Mouse (Mus musculus) bone marrow macrophage, adult 2 months (primary cell): ENCODE measurements at regions not wholly inside any gene's neighbourhood (a gene's known extent, or its start where the extent isn't known, plus 50 kb on each side); places are given as distances from the start of the nearest gene placed in this dataset.

Experiments used
- H3K27ac ChIP-seq: 2 replicates; pipeline ENCODE4 v1.5.1; 2012; ENCODE audit warnings: low read depth, low read length; ENCODE audit not compliant: insufficient read depth
- H3K4me1 ChIP-seq: 2 replicates; pipeline ENCODE4 v1.6.1; 2012; ENCODE audit warnings: low read length; ENCODE audit not compliant: control insufficient read depth, insufficient read depth
- H3K4me3 ChIP-seq: 2 replicates; pipeline ENCODE4 v1.5.1; 2012; ENCODE audit warnings: mild to moderate bottlenecking, low read length, moderate library complexity; ENCODE audit not compliant: insufficient read depth
- CTCF ChIP-seq: IDR thresholded peaks from 2 replicates; pipeline ENCODE4 v1.5.1; 2012; ENCODE audit warnings: low read depth, mild to moderate bottlenecking, low read length, moderate library complexity
- POLR2A ChIP-seq: IDR thresholded peaks from 2 replicates; pipeline ENCODE4 v1.6.1; 2012; ENCODE audit warnings: mild to moderate bottlenecking, low read depth, low read length, borderline replicate concordance

- H3K4me3 ChIP-seq: no peak overlapping the region
- no peaks in the 10 kb centered on the region for H3K4me1 ChIP-seq
- TF ChIP-seq CTCF: no peak
- TF ChIP-seq POLR2A: no peak
- no peak overlapping the region for H3K27ac ChIP-seq
Observed at GRCm38 (mm10) chr10:117506252-117506992, 122.9 kb upstream of the Cpm start.

GRCm38 (mm10) chr10:117505529-117505928 lies 123.8 kb upstream of the Cpm start:
- TF ChIP-seq POLR2A (no peak), CTCF (no peak)

GRCm38 (mm10) chr10:117505057-117505456 lies 124.2 kb upstream of the Cpm start:
- TF ChIP-seq CTCF (no peak), POLR2A (no peak)
- H3K4me1 ChIP-seq: no peaks in the 10 kb centered on the region
- no peak overlapping the region for H3K27ac ChIP-seq
- no peak overlapping the region for H3K4me3 ChIP-seq

More at GRCm38 (mm10) chr10:117505529-117505928, 123.8 kb upstream of the Cpm start:
- H3K4me1 ChIP-seq: no peaks in the 10 kb centered on the region
- H3K4me3 ChIP-seq: no peak overlapping the region
- no peak overlapping the region for H3K27ac ChIP-seq

GRCm38 (mm10) chr10:117504267-117504902 lies 124.6 kb upstream of the Cpsf6 start:
- TF ChIP-seq CTCF (no peak), POLR2A (no peak)
- H3K27ac ChIP-seq: no peak overlapping the region
- H3K4me3 ChIP-seq: no peak overlapping the region

DNA sequence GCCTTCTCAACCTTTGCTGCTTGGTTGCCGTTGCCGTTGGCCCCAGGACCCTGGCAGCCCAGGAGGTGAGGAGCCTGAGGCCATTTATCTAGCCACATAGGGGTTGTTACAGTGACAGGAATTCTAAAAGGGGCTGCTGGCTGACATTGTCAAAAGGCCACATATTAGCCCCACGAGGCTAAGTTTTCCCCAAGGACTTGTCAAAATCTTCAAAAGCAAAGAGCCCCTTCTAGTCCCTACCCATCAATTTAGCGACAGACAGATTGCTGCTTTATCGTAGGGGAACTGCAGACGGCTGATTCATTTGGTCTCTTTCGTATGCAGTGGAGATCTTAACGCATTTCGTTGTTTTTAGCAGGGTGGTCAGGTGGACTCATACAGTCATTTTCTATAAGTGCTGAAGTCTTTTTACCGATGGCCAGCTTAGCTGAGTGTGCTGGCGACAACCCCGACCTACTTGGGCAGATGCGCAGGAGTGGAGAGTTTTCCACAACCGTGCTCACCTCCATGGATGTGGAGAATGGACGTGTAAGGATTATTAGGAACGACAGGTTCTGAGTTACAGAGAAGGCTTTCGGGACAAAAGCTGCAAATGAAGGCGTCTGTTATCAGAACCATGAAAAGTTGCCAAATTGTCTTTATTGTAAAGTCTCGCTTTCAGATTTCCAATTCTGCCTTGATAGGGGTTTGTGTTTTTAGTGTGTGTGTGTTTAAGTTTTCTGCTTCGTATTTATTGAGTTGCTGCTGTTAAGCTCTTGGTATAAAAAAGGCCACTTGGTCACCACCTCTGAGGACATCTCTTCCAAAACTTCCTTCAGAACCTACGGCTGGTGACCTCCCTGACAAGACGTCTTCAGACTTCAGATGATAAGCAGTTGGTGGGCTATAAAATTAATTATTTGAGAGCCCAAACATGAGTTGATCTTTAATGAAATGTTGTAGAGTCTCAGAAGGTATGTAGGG lies 123.7 kb upstream of the Cpsf6 start:
- H3K4me3 ChIP-seq: no peak overlapping the region
- no peak for TF ChIP-seq POLR2A
- no peak for TF ChIP-seq CTCF
- no peak overlapping the region for H3K27ac ChIP-seq
- H3K4me1 ChIP-seq: no peaks in the 10 kb centered on the region

More at GRCm38 (mm10) chr10:117504267-117504902, 124.6 kb upstream of the Cpsf6 start:
- no peaks in the 10 kb centered on the region for H3K4me1 ChIP-seq

- Histone ChIP-seq H3K4me1 (no peaks in the 10 kb centered on the region), H3K4me3 (no peak overlapping the region), H3K27ac (no peak overlapping the region)
- TF ChIP-seq POLR2A: no peak
- TF ChIP-seq CTCF: no peak
Observed at GRCm38 (mm10) chr10:117502731-117503130, 122.9 kb upstream of the Cpsf6 start.

DNA sequence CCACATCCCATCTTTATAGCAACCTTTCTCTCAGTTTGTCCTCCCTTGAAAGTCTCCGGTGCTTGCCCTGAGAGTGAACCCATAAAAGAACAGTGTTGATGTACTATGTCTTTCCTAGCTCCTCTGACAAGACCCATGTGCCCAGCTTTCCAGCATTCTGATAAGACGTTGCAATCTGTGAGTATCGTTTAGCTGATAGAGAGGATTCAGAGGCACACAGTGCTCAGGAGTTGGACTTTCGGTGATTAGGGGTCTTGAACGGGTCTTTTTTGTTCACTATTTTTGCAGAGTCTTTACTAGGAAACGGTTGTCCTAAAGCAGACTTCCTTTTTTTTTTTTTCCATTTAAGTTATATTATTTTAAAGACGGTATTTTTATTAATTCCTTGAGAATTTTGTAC lies 122.3 kb upstream of the Cpsf6 start:
- Histone ChIP-seq H3K27ac (no peak overlapping the region), H3K4me3 (no peak overlapping the region), H3K4me1 (no peaks in the 10 kb centered on the region)
- no peak for TF ChIP-seq POLR2A
- TF ChIP-seq CTCF: no peak

DNA sequence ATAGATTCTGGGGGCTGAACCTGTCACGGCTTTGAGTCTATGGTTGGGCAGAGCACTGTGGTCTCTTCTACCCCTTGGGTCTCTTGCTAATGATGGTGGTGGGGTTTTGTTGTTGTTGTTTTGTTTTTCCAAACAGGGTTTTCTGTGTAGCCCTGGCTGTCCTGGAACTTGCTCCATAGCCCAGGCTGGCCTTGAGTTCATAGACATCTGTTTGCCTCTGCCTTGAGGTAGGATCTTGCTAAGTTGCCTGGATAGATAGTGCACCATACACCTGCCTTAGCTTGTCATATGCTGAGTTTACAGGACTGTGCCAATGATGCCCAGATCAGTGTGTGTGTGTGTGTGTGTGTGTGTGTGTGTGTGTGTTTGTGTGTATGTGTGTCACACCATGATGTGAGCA lies 121.6 kb upstream of the Cpsf6 start:
- no peak overlapping the region for H3K27ac ChIP-seq
- no peaks in the 10 kb centered on the region for H3K4me1 ChIP-seq
- TF ChIP-seq POLR2A (no peak), CTCF (no peak)
- H3K4me3 ChIP-seq: no peak overlapping the region

DNA sequence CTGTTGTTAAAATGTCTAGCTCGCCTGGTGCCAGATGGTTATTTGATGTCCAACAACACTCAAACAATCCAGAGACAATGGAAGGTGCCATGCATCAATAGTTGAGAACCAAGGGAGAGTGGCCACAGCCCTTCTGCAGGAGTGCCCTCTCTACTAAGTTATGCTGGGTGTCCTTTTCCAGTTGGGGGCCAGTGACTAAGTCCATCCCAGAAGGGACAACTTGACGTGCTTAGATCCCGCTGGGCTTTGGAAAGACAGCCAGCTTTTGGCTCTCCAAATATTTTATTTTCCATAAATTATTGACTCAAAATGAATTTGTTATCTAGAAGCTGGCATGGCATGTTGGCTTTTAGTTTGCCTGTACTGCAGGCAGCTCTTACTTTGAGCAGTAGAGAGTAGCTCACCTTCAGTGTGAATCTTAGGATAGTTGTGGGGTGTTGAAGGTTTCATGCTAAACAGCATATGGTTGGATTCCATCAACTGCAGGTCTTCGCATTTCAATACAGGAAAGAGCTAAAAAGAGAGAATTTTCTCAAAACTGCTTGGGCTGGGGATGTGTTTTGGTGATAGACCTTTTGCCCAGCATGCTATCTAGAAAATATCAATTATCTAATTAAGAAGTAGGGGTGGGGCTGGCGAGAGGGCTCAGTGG lies 120.8 kb upstream of the Cpsf6 start:
- no peak overlapping the region for H3K27ac ChIP-seq
- TF ChIP-seq POLR2A: no peak
- no peak for TF ChIP-seq CTCF
- H3K4me1 ChIP-seq: no peaks in the 10 kb centered on the region
- no peak overlapping the region for H3K4me3 ChIP-seq
